Mouse (Mus musculus): ENCODE measurements at regions not wholly inside any gene's neighbourhood (a gene's known extent, or its start where the extent isn't known, plus 50 kb on each side); places are given as distances from the start of the nearest gene placed in this dataset.
"Not testable (repeated sequence)": the region's sequence is repeated elsewhere in the genome, so short reads cannot be mapped to it uniquely, and the experiment has no call there.

- DNase-seq (ENCODE audit: low spot score): peak; percentile 37
- Histone ChIP-seq H3K27ac (ENCODE audit: low read depth, low read length) (no peak overlapping the region), H3K9ac (ENCODE audit: low read length) (no peak overlapping the region), H3K27me3 (ENCODE audit: control insufficient read depth, insufficient read depth, low read length) (no peaks in the 10 kb centered on the region), H3K36me3 (ENCODE audit: control insufficient read depth, insufficient read depth, low read length) (no peaks in the 10 kb centered on the region), H3K4me1 (ENCODE audit: control insufficient read depth, insufficient read depth, low read length) (no peaks in the 10 kb centered on the region), H3K4me3 (ENCODE audit: low read depth, low read length) (no peak overlapping the region), H3K4me2 (ENCODE audit: low read depth) (no peak overlapping the region), H3K9me3 (ENCODE audit: control insufficient read depth, low read length) (no peaks in the 10 kb centered on the region)
- ATAC-seq (ENCODE audit: insufficient read depth, low FRiP score, low TSS enrichment): no peak
- WGBS: 43% methylated on average over 3 of the region's 3 CpGs
Observed at GRCm38 (mm10) chr6:74966046-74966445, 1496.6 kb upstream of the 4931417E11Rik start.

- Histone ChIP-seq H3K4me1 (ENCODE audit: control insufficient read depth, insufficient read depth, low read length) (no peaks in the 10 kb centered on the region), H3K27me3 (ENCODE audit: control insufficient read depth, insufficient read depth, low read length) (no peaks in the 10 kb centered on the region), H3K4me3 (ENCODE audit: low read depth, low read length) (no peak overlapping the region), H3K27ac (ENCODE audit: low read depth, low read length) (no peak overlapping the region), H3K9ac (ENCODE audit: low read length) (no peak overlapping the region), H3K9me3 (ENCODE audit: control insufficient read depth, low read length) (no peaks in the 10 kb centered on the region), H3K4me2 (ENCODE audit: low read depth) (no peak overlapping the region), H3K36me3 (ENCODE audit: control insufficient read depth, insufficient read depth, low read length) (no peaks in the 10 kb centered on the region)
- ATAC-seq (ENCODE audit: insufficient read depth, low FRiP score, low TSS enrichment): no peak
- WGBS: 58% methylated on average over 2 of the region's 2 CpGs
- no peak for DNase-seq (ENCODE audit: low spot score)
Observed at GRCm38 (mm10) chr6:74928485-74928884, 1459.0 kb upstream of the 4931417E11Rik start.

GRCm38 (mm10) chr6:74903551-74903950 is 1434.1 kb upstream of the 4931417E11Rik start:
- 87% methylated on average over 2 of the region's 2 CpGs for WGBS

GRCm38 (mm10) chr6:74870626-74871320 is 1401.3 kb upstream of the 4931417E11Rik start:
- 83% methylated on average over 8 of the region's 8 CpGs for WGBS
- H3K4me3 ChIP-seq (ENCODE audit: low read depth, low read length): no peak overlapping the region
- no peak for ATAC-seq (ENCODE audit: insufficient read depth, low FRiP score, low TSS enrichment)
- no peak overlapping the region for H3K27ac ChIP-seq (ENCODE audit: low read depth, low read length)
- H3K9me3 ChIP-seq (ENCODE audit: control insufficient read depth, low read length): no peaks in the 10 kb centered on the region
- no peaks in the 10 kb centered on the region for H3K4me1 ChIP-seq (ENCODE audit: control insufficient read depth, insufficient read depth, low read length)
- H3K4me2 ChIP-seq (ENCODE audit: low read depth): no peak overlapping the region
- no peak overlapping the region for H3K9ac ChIP-seq (ENCODE audit: low read length)
- no peak for DNase-seq (ENCODE audit: low spot score)
- H3K36me3 ChIP-seq (ENCODE audit: control insufficient read depth, insufficient read depth, low read length): no peaks in the 10 kb centered on the region
- no peaks in the 10 kb centered on the region for H3K27me3 ChIP-seq (ENCODE audit: control insufficient read depth, insufficient read depth, low read length)

More at GRCm38 (mm10) chr6:74903551-74903950, 1434.1 kb upstream of the 4931417E11Rik start:
- Histone ChIP-seq H3K4me1 (ENCODE audit: control insufficient read depth, insufficient read depth, low read length) (no peaks in the 10 kb centered on the region), H3K9me3 (ENCODE audit: control insufficient read depth, low read length) (no peaks in the 10 kb centered on the region), H3K27me3 (ENCODE audit: control insufficient read depth, insufficient read depth, low read length) (no peaks in the 10 kb centered on the region), H3K9ac (ENCODE audit: low read length) (no peak overlapping the region), H3K27ac (ENCODE audit: low read depth, low read length) (no peak overlapping the region), H3K4me2 (ENCODE audit: low read depth) (no peak overlapping the region), H3K4me3 (ENCODE audit: low read depth, low read length) (no peak overlapping the region), H3K36me3 (ENCODE audit: control insufficient read depth, insufficient read depth, low read length) (no peaks in the 10 kb centered on the region)
- DNase-seq (ENCODE audit: low spot score) (no peak), ATAC-seq (ENCODE audit: insufficient read depth, low FRiP score, low TSS enrichment) (no peak)

GRCm38 (mm10) chr6:74820696-74821095 is 1351.2 kb upstream of the 4931417E11Rik start:
- H3K36me3 ChIP-seq (ENCODE audit: control insufficient read depth, insufficient read depth, low read length); H3K9ac ChIP-seq (ENCODE audit: low read length); H3K9me3 ChIP-seq (ENCODE audit: control insufficient read depth, low read length); H3K27ac ChIP-seq (ENCODE audit: low read depth, low read length); H3K4me3 ChIP-seq (ENCODE audit: low read depth, low read length); H3K27me3 ChIP-seq (ENCODE audit: control insufficient read depth, insufficient read depth, low read length); H3K4me1 ChIP-seq (ENCODE audit: control insufficient read depth, insufficient read depth, low read length); ATAC-seq (ENCODE audit: insufficient read depth, low FRiP score, low TSS enrichment); DNase-seq (ENCODE audit: low spot score); H3K4me2 ChIP-seq (ENCODE audit: low read depth): not testable (repeated sequence)
- WGBS: 83% methylated on average over 2 of the region's 2 CpGs

Data from neural tube, embryonic 11.5 days (tissue).